Mouse (Mus musculus): ENCODE measurements around the gene Rexo1. TPM values are rescaled to one million over a fixed set of nuclear protein-coding genes. Genes with fewer than 3 reads are reported as not detected.

Rexo1 gene
- polyA plus RNA-seq, 1 experiment from 2014 or later, result 29.5 TPM

Small RNA genes within 50 kb of the gene (microRNA-seq; reads per million reads assigned to microRNA genes)
- gene Mir6912, result not detected

Other genes with a start within 250 kb of the Rexo1 start
- 49.5 and 52.7 TPM in 2 replicates for gene 2310011J03Rik, start 241.0 kb downstream of the Rexo1 start, polyA plus RNA-seq (2015; fragmentation: Nextera tagmentation; extraction: Ambion mirVana)
- 5.8 and 9.1 TPM in 2 replicates for gene Pcsk4, start 232.1 kb downstream of the Rexo1 start, polyA plus RNA-seq (2015; fragmentation: Nextera tagmentation; extraction: Ambion mirVana)
- gene Reep6, start 231.6 kb downstream of the Rexo1 start, polyA plus RNA-seq (2015; fragmentation: Nextera tagmentation; extraction: Ambion mirVana), result 8.4 and 10.5 TPM in 2 replicates
- 3.6 and 5.2 TPM in 2 replicates for gene Adamtsl5, start 213.1 kb downstream of the Rexo1 start, polyA plus RNA-seq (2015; fragmentation: Nextera tagmentation; extraction: Ambion mirVana)
- gene Plk5, start 205.1 kb downstream of the Rexo1 start, polyA plus RNA-seq (2015; fragmentation: Nextera tagmentation; extraction: Ambion mirVana), result 0.67 and 0.70 TPM in 2 replicates
- 7.1 and 8.4 TPM in 2 replicates for gene Mex3d, start 173.9 kb downstream of the Rexo1 start, polyA plus RNA-seq (2015; fragmentation: Nextera tagmentation; extraction: Ambion mirVana)
- 260 and 283 TPM in 2 replicates for gene Mbd3, start 162.0 kb downstream of the Rexo1 start, polyA plus RNA-seq (2015; fragmentation: Nextera tagmentation; extraction: Ambion mirVana)
- gene Uqcr11, start 154.7 kb downstream of the Rexo1 start, polyA plus RNA-seq (2015; fragmentation: Nextera tagmentation; extraction: Ambion mirVana), result 790 and 798 TPM in 2 replicates
- gene Tcf3, start 127.9 kb downstream of the Rexo1 start, polyA plus RNA-seq (2015; fragmentation: Nextera tagmentation; extraction: Ambion mirVana), result 130 and 138 TPM in 2 replicates
- not detected in 2 replicates for gene Onecut3, start 66.7 kb downstream of the Rexo1 start, polyA plus RNA-seq (2015; fragmentation: Nextera tagmentation; extraction: Ambion mirVana)
- gene Atp8b3, start 22.4 kb downstream of the Rexo1 start, polyA plus RNA-seq (2015; fragmentation: Nextera tagmentation; extraction: Ambion mirVana), result 0.23 TPM in 2 replicates
- 9.9 and 11.2 TPM in 2 replicates for gene Klf16, start 15.8 kb upstream of the Rexo1 start, polyA plus RNA-seq (2015; fragmentation: Nextera tagmentation; extraction: Ambion mirVana)
- 93.5 and 95.4 TPM in 2 replicates for gene Abhd17a, start 28.8 kb upstream of the Rexo1 start, polyA plus RNA-seq (2015; fragmentation: Nextera tagmentation; extraction: Ambion mirVana)
- gene Scamp4, start 41.3 kb upstream of the Rexo1 start, polyA plus RNA-seq (2015; fragmentation: Nextera tagmentation; extraction: Ambion mirVana), result 93.5 and 107 TPM in 2 replicates
- 7.0 and 8.6 TPM in 2 replicates for gene Adat3, start 41.3 kb upstream of the Rexo1 start, polyA plus RNA-seq (2015; fragmentation: Nextera tagmentation; extraction: Ambion mirVana)
- gene Gm49322, start 44.5 kb upstream of the Rexo1 start, polyA plus RNA-seq (2015; fragmentation: Nextera tagmentation; extraction: Ambion mirVana), result 4.5 and 5.3 TPM in 2 replicates
- 156 and 183 TPM in 2 replicates for gene Csnk1g2, start 61.3 kb upstream of the Rexo1 start, polyA plus RNA-seq (2015; fragmentation: Nextera tagmentation; extraction: Ambion mirVana)
- 78.6 and 83.2 TPM in 2 replicates for gene Btbd2, start 95.5 kb upstream of the Rexo1 start, polyA plus RNA-seq (2015; fragmentation: Nextera tagmentation; extraction: Ambion mirVana)
- gene Mknk2, start 116.6 kb upstream of the Rexo1 start, polyA plus RNA-seq (2015; fragmentation: Nextera tagmentation; extraction: Ambion mirVana), result 95.3 and 103 TPM in 2 replicates
- gene Mob3a, start 140.4 kb upstream of the Rexo1 start, polyA plus RNA-seq (2015; fragmentation: Nextera tagmentation; extraction: Ambion mirVana), result 37.7 and 41.5 TPM in 2 replicates
- gene Izumo4, start 140.6 kb upstream of the Rexo1 start, polyA plus RNA-seq (2015; fragmentation: Nextera tagmentation; extraction: Ambion mirVana), result 22.8 and 26.2 TPM in 2 replicates
- gene Ap3d1, start 180.7 kb upstream of the Rexo1 start, polyA plus RNA-seq (2015; fragmentation: Nextera tagmentation; extraction: Ambion mirVana), result 68.1 and 70.9 TPM in 2 replicates
- 17.3 and 21.8 TPM in 2 replicates for gene Dot1l, start 193.6 kb upstream of the Rexo1 start, polyA plus RNA-seq (2015; fragmentation: Nextera tagmentation; extraction: Ambion mirVana)
- 78.2 and 92.6 TPM in 2 replicates for gene Sf3a2, start 236.6 kb upstream of the Rexo1 start, polyA plus RNA-seq (2015; fragmentation: Nextera tagmentation; extraction: Ambion mirVana)
- gene Plekhj1, start 237.1 kb upstream of the Rexo1 start, polyA plus RNA-seq (2015; fragmentation: Nextera tagmentation; extraction: Ambion mirVana), result 126 and 130 TPM in 2 replicates
- 0.09 TPM in 1 of 2 replicates, not detected in the other for gene Amh, start 243.7 kb upstream of the Rexo1 start, polyA plus RNA-seq (2015; fragmentation: Nextera tagmentation; extraction: Ambion mirVana)

All from kidney, embryonic 15.5 days (tissue).